Mouse (Mus musculus) small intestine, adult 2 months (tissue): Measurements from ENCODE around the gene Pkmyt1.

Source experiments
- CTCF ChIP-seq: fragments of 200-500 bp; IDR thresholded peaks from 2 replicates; pipeline ENCODE4 v1.5.1; 2012; ENCODE audit warnings: low read depth, mild to moderate bottlenecking, control low read depth, inconsistent platforms, low read length, moderate library complexity, mixed read lengths; ENCODE audit not compliant: insufficient replicate concordance, insufficient read length; ENCODE audit errors: extremely low read depth
- POLR2A ChIP-seq: fragments of 200-500 bp; IDR thresholded peaks from 2 replicates; pipeline ENCODE4 v1.6.1; 2012; ENCODE audit warnings: low read depth, mild to moderate bottlenecking, control low read depth, inconsistent platforms, low read length, moderate library complexity

- TF ChIP-seq CTCF (no peak), POLR2A (no peak)
These were observed 12.7 kb downstream of the Pkmyt1 start for GRCm38 (mm10) chr17:23738836-23739201.
